Mouse (Mus musculus): ENCODE measurements around the gene Gm26558. TPM values are rescaled to one million over a fixed set of nuclear protein-coding genes. Genes with fewer than 3 reads are reported as not detected.

The Gm26558 gene
- polyA plus RNA-seq, 1 experiment from 2014 or later: 3.2 TPM

- no peaks in the 10 kb centered on the region for H3K27me3 ChIP-seq (ENCODE audit: insufficient read depth, poor library complexity, severe bottlenecking)
- H3K27ac ChIP-seq: no peak overlapping the region
- 86% methylated on average over 7 of the region's 7 CpGs for WGBS
- no peak overlapping the region for H3K4me3 ChIP-seq
- DNase-seq (ENCODE audit: low spot score): no peak
- H3K36me3 ChIP-seq: no peaks in the 10 kb centered on the region
- 0 out of 2 replicates have a peak, but pooled peaks cover 5% of the 10 kb centered on the region for H3K9me3 ChIP-seq
- H3K4me1 ChIP-seq (replicated peaks): no peaks in the 10 kb centered on the region
Measured at GRCm38 (mm10) chr2:70614745-70615351, 47.1 kb downstream of the Gm26558 start.

Other genes starting within 250 kb of the Gm26558 start
- gene Sp5, start 187.2 kb downstream of the Gm26558 start, polyA plus RNA-seq (2016; fragmentation: Nextera tagmentation; extraction: Ambion mirVana): 2.2 and 5.3 TPM in 2 replicates
- 1.6 and 1.9 TPM in 2 replicates for gene Erich2, start 153.3 kb downstream of the Gm26558 start, polyA plus RNA-seq (2016; fragmentation: Nextera tagmentation; extraction: Ambion mirVana)
- 1.8 and 8.5 TPM in 2 replicates for gene Gad1, start 109.0 kb downstream of the Gm26558 start, polyA plus RNA-seq (2016; fragmentation: Nextera tagmentation; extraction: Ambion mirVana)
- gene Gorasp2, start 532 bp downstream of the Gm26558 start, polyA plus RNA-seq (2016; fragmentation: Nextera tagmentation; extraction: Ambion mirVana): 156 and 159 TPM in 2 replicates
- 19.1 and 27.5 TPM in 2 replicates for gene Tlk1, start 163.6 kb upstream of the Gm26558 start, polyA plus RNA-seq (2016; fragmentation: Nextera tagmentation; extraction: Ambion mirVana)